Mouse (Mus musculus): Measurements from ENCODE around the gene Cars2. TPM values are rescaled to one million over a fixed set of nuclear protein-coding genes. Genes with fewer than 3 reads are reported as not detected.
A peak's percentile ranks its signal among the peaks of the same experiment; 100 is the strongest.
"Not testable (repeated sequence)": the region's sequence is repeated elsewhere in the genome, so short reads cannot be mapped to it uniquely, and the experiment has no call there.

Cars2 gene
- polyA plus RNA-seq, 1 experiment from 2014 or later = 25.7 TPM

- peaks cover 17% of the 10 kb centered on the region for H3K36me3 ChIP-seq
- no peak overlapping the region for H3K27ac ChIP-seq
- ATAC-seq (ENCODE audit: insufficient number of reproducible peaks, insufficient read depth, low FRiP score, low TSS enrichment, low read depth) = no peak
- no peak overlapping the region for H3K4me2 ChIP-seq
- no peak overlapping the region for H3K9ac ChIP-seq
- H3K4me1 ChIP-seq = peaks cover 32% of the 10 kb centered on the region
- no peaks in the 10 kb centered on the region for H3K9me3 ChIP-seq
- H3K27me3 ChIP-seq = peaks cover 9% of the 10 kb centered on the region
- 90% methylated on average over 4 of the region's 4 CpGs for WGBS
- H3K4me3 ChIP-seq = no peak overlapping the region
Observed at GRCm38 (mm10) chr8:11570742-11571141, 20.2 kb upstream of the Cars2 start.

GRCm38 (mm10) chr8:11569260-11570097, 18.9 kb upstream of the Cars2 start:
- H3K27me3 ChIP-seq = peaks cover 9% of the 10 kb centered on the region
- H3K4me2 ChIP-seq = no peak overlapping the region
- H3K27ac ChIP-seq = peak overlapping the region; percentile 28; the same call in 1 of the 2 replicates
- peaks cover 29% of the 10 kb centered on the region for H3K36me3 ChIP-seq
- H3K9ac ChIP-seq = 0 out of 2 replicates have a peak overlapping the region, but pooled peaks have one; percentile 11
- peaks cover 20% of the 10 kb centered on the region for H3K4me1 ChIP-seq
- WGBS = 36% methylated on average over 22 of the region's 22 CpGs
- no peaks in the 10 kb centered on the region for H3K9me3 ChIP-seq
- ATAC-seq (ENCODE audit: insufficient number of reproducible peaks, insufficient read depth, low FRiP score, low TSS enrichment, low read depth) = no peak
- H3K4me3 ChIP-seq = no peak overlapping the region

GRCm38 (mm10) chr8:11568193-11568592, 17.6 kb upstream of the Cars2 start:
- not testable (repeated sequence) for H3K9me3 ChIP-seq

GRCm38 (mm10) chr8:11564721-11565120, 14.1 kb upstream of the Cars2 start:
- no peaks in the 10 kb centered on the region for H3K9me3 ChIP-seq
- no peak overlapping the region for H3K27ac ChIP-seq
- WGBS = 85% methylated on average over 7 of the region's 7 CpGs
- H3K36me3 ChIP-seq = peaks cover 62% of the 10 kb centered on the region
- no peaks in the 10 kb centered on the region for H3K27me3 ChIP-seq
- H3K4me2 ChIP-seq = no peak overlapping the region
- ATAC-seq (ENCODE audit: insufficient number of reproducible peaks, insufficient read depth, low FRiP score, low TSS enrichment, low read depth) = no peak
- no peak overlapping the region for H3K9ac ChIP-seq
- peaks cover 11% of the 10 kb centered on the region for H3K4me1 ChIP-seq
- H3K4me3 ChIP-seq = no peak overlapping the region

More at GRCm38 (mm10) chr8:11568193-11568592, 17.6 kb upstream of the Cars2 start:
- peaks cover 15% of the 10 kb centered on the region for H3K4me1 ChIP-seq
- H3K27me3 ChIP-seq; H3K4me3 ChIP-seq; ATAC-seq (ENCODE audit: insufficient number of reproducible peaks, insufficient read depth, low FRiP score, low TSS enrichment, low read depth); H3K4me2 ChIP-seq; H3K27ac ChIP-seq; H3K9ac ChIP-seq: not testable (repeated sequence)
- WGBS = 95% methylated on average over 2 of the region's 2 CpGs
- peaks cover 42% of the 10 kb centered on the region for H3K36me3 ChIP-seq

GRCm38 (mm10) chr8:11564236-11564635, 13.7 kb upstream of the Cars2 start:
- ATAC-seq (ENCODE audit: insufficient number of reproducible peaks, insufficient read depth, low FRiP score, low TSS enrichment, low read depth) = no peak
- H3K36me3 ChIP-seq = peaks cover 62% of the 10 kb centered on the region
- WGBS = 93% methylated on average over 5 of the region's 5 CpGs

GRCm38 (mm10) chr8:11560220-11560619, 9.6 kb upstream of the Cars2 start:
- Histone ChIP-seq H3K4me3 (no peak overlapping the region), H3K27ac (peak overlapping the region; percentile 7; the same call in 1 of the 2 replicates), H3K9me3 (no peaks in the 10 kb centered on the region), H3K9ac (no peak overlapping the region), H3K27me3 (no peaks in the 10 kb centered on the region), H3K36me3 (peaks cover 40% of the 10 kb centered on the region), H3K4me2 (no peak overlapping the region), H3K4me1 (peaks cover 12% of the 10 kb centered on the region)
- ATAC-seq (ENCODE audit: insufficient number of reproducible peaks, insufficient read depth, low FRiP score, low TSS enrichment, low read depth) = no peak
- WGBS = 75% methylated on average over 9 of the region's 9 CpGs

More at GRCm38 (mm10) chr8:11564236-11564635, 13.7 kb upstream of the Cars2 start:
- Histone ChIP-seq H3K4me2 (no peak overlapping the region), H3K9ac (no peak overlapping the region), H3K4me3 (no peak overlapping the region), H3K27me3 (no peaks in the 10 kb centered on the region), H3K4me1 (peaks cover 10% of the 10 kb centered on the region), H3K27ac (no peak overlapping the region), H3K9me3 (no peaks in the 10 kb centered on the region)

- no peak for ATAC-seq (ENCODE audit: insufficient number of reproducible peaks, insufficient read depth, low FRiP score, low TSS enrichment, low read depth)
- Histone ChIP-seq H3K9ac (no peak overlapping the region), H3K4me2 (peak overlapping the region; percentile 73; the same call in 1 of the 2 replicates), H3K27me3 (no peaks in the 10 kb centered on the region), H3K4me3 (no peak overlapping the region), H3K9me3 (no peaks in the 10 kb centered on the region), H3K27ac (no peak overlapping the region), H3K36me3 (peaks cover 33% of the 10 kb centered on the region), H3K4me1 (peaks cover 14% of the 10 kb centered on the region)
- WGBS = 57% methylated on average over 3 of the region's 3 CpGs
Observed at GRCm38 (mm10) chr8:11559511-11559910, 8.9 kb upstream of the Cars2 start.

- under 1% methylated on average over 67 of the region's 67 CpGs for WGBS
- Histone ChIP-seq H3K9me3 (no peaks in the 10 kb centered on the region), H3K9ac (peak overlapping the region; percentile 95), H3K4me1 (peaks cover 20% of the 10 kb centered on the region), H3K4me3 (peak overlapping the region; percentile 95), H3K4me2 (peak overlapping the region; percentile 73), H3K27ac (peak overlapping the region; percentile 99), H3K36me3 (peaks cover 18% of the 10 kb centered on the region), H3K27me3 (no peaks in the 10 kb centered on the region)
- peak; percentile 79 for ATAC-seq (ENCODE audit: insufficient number of reproducible peaks, insufficient read depth, low FRiP score, low TSS enrichment, low read depth)
Observed at GRCm38 (mm10) chr8:11557768-11558629, 7.4 kb upstream of the Cars2 start.

- no peak for ATAC-seq (ENCODE audit: insufficient number of reproducible peaks, insufficient read depth, low FRiP score, low TSS enrichment, low read depth)
- peak overlapping the region; percentile 95 for H3K4me3 ChIP-seq
- peaks cover 17% of the 10 kb centered on the region for H3K36me3 ChIP-seq
- H3K9ac ChIP-seq = peak overlapping the region; percentile 95
- peak overlapping the region; percentile 73 for H3K4me2 ChIP-seq
- peaks cover 20% of the 10 kb centered on the region for H3K4me1 ChIP-seq
- no peaks in the 10 kb centered on the region for H3K9me3 ChIP-seq
- under 1% methylated on average over 31 of the region's 32 CpGs for WGBS
- peak overlapping the region; percentile 99 for H3K27ac ChIP-seq
- no peaks in the 10 kb centered on the region for H3K27me3 ChIP-seq
Observed at GRCm38 (mm10) chr8:11557424-11557767, 6.8 kb upstream of the Cars2 start.

GRCm38 (mm10) chr8:11556691-11557423, 6.3 kb upstream of the Cars2 start:
- WGBS = under 1% methylated on average over 82 of the region's 85 CpGs
- Histone ChIP-seq H3K4me1 (peaks cover 20% of the 10 kb centered on the region), H3K27ac (peak overlapping the region; percentile 99), H3K36me3 (peaks cover 11% of the 10 kb centered on the region), H3K4me2 (peak overlapping the region; percentile 73), H3K4me3 (peak overlapping the region; percentile 95), H3K27me3 (no peaks in the 10 kb centered on the region), H3K9me3 (no peaks in the 10 kb centered on the region), H3K9ac (peak overlapping the region; percentile 95)
- no peak for ATAC-seq (ENCODE audit: insufficient number of reproducible peaks, insufficient read depth, low FRiP score, low TSS enrichment, low read depth)
